Mouse (Mus musculus): ENCODE results near the gene Neurog1.

DNA sequence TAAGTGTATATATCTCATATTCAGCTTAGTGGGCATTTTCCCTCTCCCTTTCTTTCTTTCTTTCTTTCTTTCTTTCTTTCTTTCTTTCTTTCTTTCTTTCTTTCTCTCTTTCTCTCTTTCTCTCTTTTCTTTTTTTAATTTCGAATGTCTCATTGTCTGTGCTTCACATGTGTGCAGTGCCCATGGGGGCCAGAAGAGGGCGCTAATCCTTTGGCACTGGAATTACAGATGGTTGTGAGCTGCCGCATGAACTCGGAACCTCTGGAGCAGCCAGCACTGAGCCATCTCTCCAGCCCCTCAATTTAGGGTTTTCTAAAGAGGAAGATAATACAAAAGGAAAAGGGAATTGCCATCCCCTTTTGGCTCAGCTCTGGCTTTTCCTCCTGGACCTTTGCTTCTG is 15.4 kb upstream of the Neurog1 start:
- TF ChIP-seq POLR2A (IDR thresholded peaks at IDR 0.05; ENCODE audit: borderline replicate concordance, extremely low read depth, insufficient read depth, insufficient read length, poor library complexity, severe bottlenecking) (no peak), CTCF (IDR thresholded peaks at IDR 0.05; ENCODE audit: borderline replicate concordance, extremely low read depth, insufficient read depth, insufficient read length) (peak; percentile 49; the same call in 1 of the 2 replicates)

All from brain, embryonic 14.5 days (tissue).